Mouse (Mus musculus) urinary bladder, postnatal 4 days (tissue): ENCODE results near the gene Gm572.

Experiments used
- DNase-seq, 2 experiments: peaks; one replicate each; pipeline ENCODE4 v3.0.0; 2021 to 2022; ENCODE audit warnings: low spot score in 2 of 2

The Gm572 gene

GRCm38 (mm10) chr4:148625756-148626622 lies 17.1 kb upstream of the Gm572 start:
- no peak for DNase-seq

DNA sequence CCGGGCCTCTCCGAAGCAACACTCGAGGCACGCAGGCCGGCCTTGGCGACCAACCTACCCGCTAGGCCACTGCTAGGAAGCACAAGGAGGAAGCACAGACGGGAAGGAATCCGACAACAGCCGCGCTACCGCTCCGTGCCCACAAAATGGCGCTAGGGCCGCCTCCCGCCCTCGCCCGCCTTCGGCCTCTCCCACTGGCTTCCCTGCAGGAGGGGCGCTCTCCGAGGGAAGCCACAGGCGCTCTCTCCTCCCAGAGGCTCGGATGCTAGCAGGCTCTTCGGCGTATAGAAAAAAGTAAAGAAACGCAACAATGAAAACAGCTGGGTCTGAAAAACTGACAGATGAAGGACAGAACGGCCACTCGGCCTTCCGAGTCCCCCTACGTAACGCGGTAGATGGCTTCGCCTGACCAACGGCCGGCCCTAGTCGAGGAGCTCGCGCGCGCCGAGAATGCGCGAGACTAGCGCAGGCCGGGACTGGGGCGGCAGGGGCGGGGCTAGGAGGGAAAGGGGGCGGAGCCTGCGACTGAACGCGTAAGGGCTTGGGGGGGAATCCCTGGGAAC lies 16.4 kb upstream of the Gm572 start, which contains the start of gene Tardbp:
TSS of gene Tardbp (minus strand) at position 397 of the 563 bp plus-strand sequence.
- DNase-seq, result peak; percentile 94 to 99

DNA sequence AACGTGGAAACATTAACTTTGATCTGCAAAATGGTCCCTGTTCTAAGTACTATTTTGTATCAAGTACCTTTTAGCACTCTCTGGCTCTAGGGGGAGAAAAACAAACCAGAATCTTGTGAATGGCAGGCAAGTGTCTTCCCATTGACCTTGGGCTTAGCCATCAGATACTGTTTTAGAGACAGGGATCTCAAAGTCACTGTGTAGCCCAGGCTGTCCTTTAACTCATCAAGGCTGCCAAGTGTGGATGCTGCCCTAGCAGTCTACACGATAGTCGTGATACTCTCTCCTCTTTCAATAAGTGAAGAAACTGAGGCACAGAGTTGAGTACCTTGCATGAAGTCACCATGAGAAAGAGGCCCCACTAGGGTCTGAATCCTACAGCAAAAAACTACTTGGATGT lies 15.9 kb upstream of the Gm572 start:
- DNase-seq, result no peak

- DNase-seq, result no peak
These were observed 11.0 kb upstream of the Gm572 start for GRCm38 (mm10) chr4:148632013-148632692.

GRCm38 (mm10) chr4:148633395-148634061 lies 9.6 kb upstream of the Gm572 start:
- DNase-seq, result no peak

DNA sequence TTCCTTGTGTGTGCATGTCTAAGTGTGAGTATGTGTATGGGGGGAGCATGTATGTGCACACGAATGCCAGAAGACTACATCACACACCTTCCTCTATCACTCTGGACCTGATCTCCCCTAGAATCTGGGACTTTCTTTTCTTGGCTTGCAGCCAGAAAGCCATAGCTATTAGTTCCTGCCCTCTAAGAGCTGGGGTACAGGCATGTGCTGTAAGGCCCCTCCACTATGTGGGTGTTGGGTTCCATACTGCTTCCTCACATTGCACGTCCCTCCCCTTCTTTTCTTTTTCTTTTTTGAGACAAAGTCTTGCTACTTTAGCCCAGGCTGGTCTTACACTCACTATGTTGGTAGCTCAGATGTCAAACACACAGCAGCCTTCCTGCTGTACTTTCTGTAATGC lies 7.8 kb upstream of the Gm572 start:
- no peak for DNase-seq

GRCm38 (mm10) chr4:148638302-148638701 lies 4.8 kb upstream of the Gm572 start:
- no peak for DNase-seq

DNA sequence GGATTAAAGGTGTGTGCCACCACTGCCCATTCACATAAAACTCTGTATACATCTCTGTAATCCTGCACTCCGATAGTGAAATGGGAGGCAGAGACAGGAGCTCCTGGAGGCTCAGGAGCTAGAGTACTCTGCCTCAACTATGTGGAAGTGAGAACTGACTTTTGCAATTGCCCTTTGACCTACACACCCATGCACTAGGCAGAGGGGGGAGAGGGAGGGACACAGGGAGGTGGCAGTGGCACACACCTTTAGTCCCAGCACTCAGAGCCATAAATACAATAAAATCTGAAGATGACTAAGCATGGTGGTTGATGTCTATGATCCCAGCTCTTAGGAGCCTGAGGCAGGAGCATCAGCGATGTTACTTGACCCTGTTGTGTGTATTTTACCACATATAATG lies 3.7 kb upstream of the Gm572 start:
- DNase-seq, result no peak

- no peak for DNase-seq
These were observed 2.0 kb upstream of the Gm572 start for GRCm38 (mm10) chr4:148641121-148641520.

DNA sequence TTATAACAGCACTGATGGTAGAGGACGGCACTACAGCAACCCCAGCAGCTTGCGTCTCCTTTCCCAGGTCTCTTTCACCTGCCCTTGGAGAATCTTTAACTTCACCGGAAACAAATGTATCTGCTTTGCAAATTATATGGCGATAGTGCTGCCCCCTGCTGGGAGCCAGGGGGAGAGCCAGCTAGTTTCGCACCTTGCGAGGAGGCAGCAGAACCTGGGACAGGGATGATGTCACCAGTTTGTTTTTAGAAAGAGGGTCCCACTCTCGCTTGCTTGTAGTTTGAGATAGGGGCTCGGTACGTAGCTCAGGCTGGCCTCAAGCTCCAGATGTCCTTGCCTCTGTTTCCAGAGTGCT lies 1.0 kb downstream of the Gm572 start:
- DNase-seq, result peak; percentile 38 to 73

DNA sequence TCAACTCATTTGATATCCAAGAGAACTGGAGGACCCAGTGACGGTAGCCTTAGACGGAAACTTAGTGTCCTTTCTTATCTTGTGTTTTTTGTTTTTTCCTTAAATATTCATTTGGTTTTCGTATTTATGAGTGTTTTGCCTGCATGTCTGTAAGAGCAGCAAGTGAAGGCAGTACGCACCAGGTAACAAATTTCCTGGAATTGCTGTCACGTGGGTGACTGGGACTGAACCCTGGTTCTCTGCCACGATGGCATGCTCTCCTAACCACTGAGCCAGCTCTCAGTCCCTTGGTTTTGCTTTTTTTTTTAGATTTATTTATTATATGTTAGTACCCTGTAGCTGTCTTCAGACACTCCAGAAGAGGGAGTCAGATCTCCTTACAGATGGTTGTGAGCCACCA lies 1.8 kb downstream of the Gm572 start:
- DNase-seq, result no peak

DNA sequence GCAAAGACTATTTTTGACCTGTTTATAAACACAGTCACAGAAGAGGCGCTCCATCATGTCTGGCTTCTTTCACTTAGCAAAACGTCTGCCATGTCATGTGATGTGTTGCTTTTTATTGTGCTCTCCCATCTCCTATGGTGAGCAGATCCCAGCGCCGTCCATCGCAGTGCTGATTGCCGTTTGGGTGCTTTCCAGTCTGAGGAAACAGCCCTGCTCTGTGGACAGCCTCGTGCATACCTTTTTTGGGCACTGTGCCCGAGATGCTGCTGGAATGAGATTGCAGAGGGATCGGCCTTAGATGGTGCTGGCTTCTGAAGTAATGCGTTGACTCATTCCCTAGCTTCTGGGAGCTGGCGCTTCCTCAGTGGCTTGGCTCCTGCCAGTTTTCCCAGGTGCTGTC lies 3.5 kb downstream of the Gm572 start:
- peak in 1 of 2 experiments; percentile 31 for DNase-seq

DNA sequence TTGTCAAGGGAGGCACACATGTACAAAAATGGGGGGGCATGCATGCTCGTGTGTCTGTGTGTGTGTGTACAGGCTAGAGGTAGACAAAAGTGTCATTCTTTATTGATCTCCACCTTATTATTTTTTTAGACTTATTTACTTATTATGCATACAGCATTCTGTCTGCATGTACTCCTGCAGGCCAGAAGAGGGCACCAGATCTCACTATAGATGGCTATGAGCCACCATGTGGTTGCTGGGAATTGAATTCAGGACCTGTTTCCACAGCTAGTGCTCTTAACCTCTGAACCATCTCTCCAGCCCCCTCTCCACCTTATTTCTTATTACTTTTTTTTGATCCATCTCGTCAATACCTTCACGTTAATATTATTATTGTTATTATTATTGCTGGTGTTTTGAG lies 6.2 kb downstream of the Gm572 start:
- no peak for DNase-seq

DNA sequence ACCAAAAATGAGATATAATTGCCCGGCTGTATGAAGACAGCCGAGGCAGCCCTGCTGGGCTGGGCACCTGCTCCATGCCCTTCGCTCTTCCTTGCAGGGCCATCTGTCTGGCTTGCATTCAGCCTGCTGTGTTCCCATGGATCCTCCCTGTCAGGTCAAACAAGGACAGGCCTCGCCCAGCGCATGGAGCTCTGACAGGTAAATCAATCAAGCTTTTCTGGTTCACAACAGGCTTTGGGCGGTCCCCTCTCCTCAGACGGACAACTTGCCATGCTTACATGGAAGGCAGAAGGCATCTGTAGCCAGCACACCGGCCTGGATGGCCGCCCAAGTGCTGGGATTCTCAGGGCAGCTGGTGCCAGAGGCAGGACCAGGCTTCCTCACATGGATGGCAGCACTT lies 7.9 kb downstream of the Gm572 start:
- DNase-seq, result no peak

DNA sequence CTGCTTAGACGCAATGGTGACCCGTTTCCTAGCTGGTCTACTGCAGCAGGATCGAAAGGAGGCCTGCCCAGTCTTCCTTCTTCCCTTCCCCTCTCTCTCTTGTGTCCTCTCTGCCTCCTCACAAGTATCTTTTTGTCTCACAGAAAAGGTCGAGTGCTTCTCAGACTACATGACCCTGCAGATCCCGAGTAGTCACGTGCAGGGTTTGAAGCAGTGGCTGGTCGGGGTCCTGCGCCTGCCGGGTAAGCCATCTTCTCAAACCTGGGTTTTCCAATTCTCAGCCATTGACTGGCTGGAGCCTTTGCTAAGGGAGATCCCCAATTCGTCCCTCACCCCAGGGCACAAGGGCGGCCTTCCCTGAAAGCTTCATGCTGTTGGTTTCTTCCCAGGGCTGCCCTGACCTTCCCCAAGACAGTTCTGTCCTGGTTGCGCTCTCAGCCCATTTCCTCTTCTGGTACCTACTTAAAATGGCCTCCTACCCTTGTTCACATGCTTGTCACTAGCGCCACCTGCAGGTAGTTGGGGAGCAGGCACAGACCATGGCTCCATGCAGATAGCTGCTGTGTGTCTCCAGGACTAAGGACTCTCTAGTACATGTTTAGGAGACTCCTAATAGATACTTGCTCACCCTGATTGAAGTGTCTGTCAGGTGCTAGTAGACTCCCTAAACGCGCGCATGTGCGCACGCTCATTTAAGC lies 11.7 kb downstream of the Gm572 start:
- DNase-seq, result no peak

GRCm38 (mm10) chr4:148656691-148657258 lies 13.7 kb downstream of the Gm572 start:
- DNase-seq, result no peak

DNA sequence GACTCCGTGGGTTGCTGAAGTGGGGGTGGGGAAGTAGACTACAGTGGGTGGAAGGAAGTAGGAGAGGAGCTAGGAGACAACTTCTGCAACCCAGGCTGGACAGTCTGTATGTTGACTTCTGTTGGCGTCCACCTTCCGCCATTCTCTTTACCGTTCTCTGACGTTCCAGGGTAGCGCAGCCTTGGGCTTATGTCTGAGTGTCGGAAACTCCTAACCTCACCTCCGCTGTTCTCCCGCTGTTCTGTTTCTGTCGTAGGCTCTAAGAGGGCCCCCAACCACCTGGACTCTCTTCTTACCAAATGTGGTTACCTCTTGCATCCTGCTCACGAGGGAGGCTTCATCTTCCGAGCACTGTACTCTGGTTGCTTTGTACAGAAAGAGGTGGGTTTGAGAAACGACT lies 14.7 kb downstream of the Gm572 start:
- DNase-seq, result no peak

DNA sequence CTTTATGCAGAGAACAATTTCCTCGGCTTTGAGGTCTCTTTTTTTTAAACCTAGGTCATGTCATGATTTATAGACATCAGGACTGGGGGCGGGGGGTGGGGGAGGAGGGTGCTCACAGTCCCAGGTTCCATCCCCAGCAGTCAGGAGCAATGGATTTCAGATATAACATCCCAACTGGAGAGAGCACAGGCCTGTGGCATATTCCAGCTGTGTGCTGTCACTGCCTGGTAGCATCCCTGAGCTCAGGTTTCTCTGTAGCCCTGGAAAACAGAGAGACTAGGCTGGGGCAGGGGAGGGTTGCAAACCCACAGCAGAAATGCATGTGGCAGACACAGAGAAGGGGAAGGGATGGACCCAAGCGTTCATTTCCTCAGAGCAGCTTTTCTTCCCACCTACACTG lies 17.1 kb downstream of the Gm572 start:
- DNase-seq, result no peak

DNA sequence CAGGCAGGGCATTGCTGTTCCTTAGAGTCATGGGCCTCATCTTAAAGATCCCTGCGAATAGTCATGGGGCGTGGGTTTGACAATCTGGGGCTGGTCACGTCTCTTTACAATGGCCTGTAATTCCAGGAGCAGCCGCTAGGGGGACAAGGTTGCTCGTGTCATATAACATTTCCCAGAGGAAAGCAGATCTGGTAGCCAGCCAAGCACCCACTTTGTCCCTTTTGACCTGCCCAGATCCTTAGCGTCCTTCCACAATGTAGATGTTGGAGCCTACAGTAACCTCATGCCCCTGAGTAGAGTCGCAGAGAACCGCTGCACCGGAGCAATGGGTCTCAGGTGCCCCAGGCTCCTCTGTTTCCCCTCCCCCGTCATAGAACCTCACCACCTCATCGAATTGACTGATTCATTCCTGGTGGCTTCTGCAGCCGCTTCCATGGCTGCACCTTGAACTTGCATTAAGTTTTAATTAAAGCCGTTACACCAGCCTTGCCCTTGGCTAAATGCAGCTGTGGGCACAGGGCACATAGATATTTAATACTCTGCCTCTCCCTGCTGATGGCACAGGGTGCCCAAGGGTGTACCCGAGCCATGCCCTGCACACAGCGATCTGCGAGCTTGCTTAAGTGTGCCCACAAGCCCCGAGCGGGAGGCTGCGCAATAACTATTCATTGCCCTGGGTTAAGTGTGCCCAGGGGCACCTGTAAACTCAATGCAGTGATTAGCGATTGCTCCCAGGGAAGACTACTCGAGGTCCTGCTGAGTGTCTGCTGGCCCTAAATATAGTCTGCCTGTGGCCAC lies 19.2 kb downstream of the Gm572 start:
- peak in 1 of 2 experiments; percentile 83 for DNase-seq

GRCm38 (mm10) chr4:148663326-148663725 lies 20.2 kb downstream of the Gm572 start:
- no peak for DNase-seq

DNA sequence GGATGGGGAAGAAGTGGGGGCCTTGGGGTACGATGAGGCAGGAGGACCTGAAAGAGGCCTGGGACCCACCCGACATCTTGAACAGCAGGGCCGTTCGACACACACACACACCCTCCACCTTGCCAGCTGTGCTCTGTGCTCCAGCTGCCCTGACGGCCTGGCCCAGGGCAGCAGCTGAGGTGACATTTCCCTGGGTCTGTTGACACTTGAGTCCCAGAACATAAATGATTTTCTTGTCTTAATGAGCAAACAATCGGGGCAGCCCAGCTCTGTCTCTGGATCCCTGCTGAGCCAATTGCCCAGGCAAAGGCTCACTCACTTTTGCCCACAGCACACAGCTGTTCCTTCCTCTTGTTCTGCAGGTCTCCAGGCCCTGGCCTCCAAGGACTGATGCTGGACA lies 20.9 kb downstream of the Gm572 start:
- DNase-seq, result no peak
